Mouse (Mus musculus): ENCODE results near the gene Clrn2. TPM values are rescaled to one million over a fixed set of nuclear protein-coding genes. Genes with fewer than 3 reads are reported as not detected.

Gene Clrn2
- polyA plus RNA-seq, 1 experiment from 2014 or later, result not detected

- Histone ChIP-seq H3K9me3 (replicated peaks; ENCODE audit: low read length) (no peaks in the 10 kb centered on the region), H3K27ac (no peak overlapping the region), H3K27me3 (ENCODE audit: insufficient read depth, low read length) (no peaks in the 10 kb centered on the region), H3K9ac (ENCODE audit: low read depth, low read length) (no peak overlapping the region), H3K4me2 (ENCODE audit: low read length) (no peak overlapping the region), H3K36me3 (ENCODE audit: insufficient read depth, low read length) (no peaks in the 10 kb centered on the region), H3K4me3 (replicated peaks; ENCODE audit: low read depth, low read length) (no peak overlapping the region), H3K4me1 (replicated peaks; ENCODE audit: insufficient read depth, low read length) (no peaks in the 10 kb centered on the region)
- no peak for TF ChIP-seq CTCF (IDR thresholded peaks at IDR 0.05; ENCODE audit: low read depth)
- ATAC-seq (replicated peaks; ENCODE audit: low FRiP score, low read depth), result no peak
- DNase-seq (ENCODE audit: low spot score), result no peak
- 73% methylated on average over 5 of the region's 5 CpGs for WGBS
These were observed 22.2 kb downstream of the Clrn2 start for GRCm38 (mm10) chr5:45475771-45476170.

- Histone ChIP-seq H3K4me3 (replicated peaks; ENCODE audit: low read depth, low read length) (no peak overlapping the region), H3K27ac (no peak overlapping the region), H3K27me3 (ENCODE audit: insufficient read depth, low read length) (no peaks in the 10 kb centered on the region), H3K9ac (ENCODE audit: low read depth, low read length) (no peak overlapping the region), H3K4me1 (replicated peaks; ENCODE audit: insufficient read depth, low read length) (no peaks in the 10 kb centered on the region), H3K36me3 (ENCODE audit: insufficient read depth, low read length) (no peaks in the 10 kb centered on the region), H3K4me2 (ENCODE audit: low read length) (no peak overlapping the region), H3K9me3 (replicated peaks; ENCODE audit: low read length) (no peaks in the 10 kb centered on the region)
- DNase-seq (ENCODE audit: low spot score) (peak; percentile 18), ATAC-seq (replicated peaks; ENCODE audit: low FRiP score, low read depth) (no peak)
- TF ChIP-seq CTCF (IDR thresholded peaks at IDR 0.05; ENCODE audit: low read depth), result no peak
- 31% methylated on average over 6 of the region's 6 CpGs for WGBS
These were observed 22.7 kb downstream of the Clrn2 start for GRCm38 (mm10) chr5:45476288-45476687.

- Histone ChIP-seq H3K36me3 (ENCODE audit: insufficient read depth, low read length) (no peaks in the 10 kb centered on the region), H3K27ac (no peak overlapping the region), H3K27me3 (ENCODE audit: insufficient read depth, low read length) (no peaks in the 10 kb centered on the region), H3K4me1 (replicated peaks; ENCODE audit: insufficient read depth, low read length) (no peaks in the 10 kb centered on the region), H3K4me2 (ENCODE audit: low read length) (no peak overlapping the region), H3K4me3 (replicated peaks; ENCODE audit: low read depth, low read length) (no peak overlapping the region), H3K9me3 (replicated peaks; ENCODE audit: low read length) (no peaks in the 10 kb centered on the region), H3K9ac (ENCODE audit: low read depth, low read length) (no peak overlapping the region)
- DNase-seq (ENCODE audit: low spot score), result no peak
- no peak for ATAC-seq (replicated peaks; ENCODE audit: low FRiP score, low read depth)
- no peak for TF ChIP-seq CTCF (IDR thresholded peaks at IDR 0.05; ENCODE audit: low read depth)
- WGBS, result 75% methylated on average over 7 of the region's 7 CpGs
These were observed 24.1 kb downstream of the Clrn2 start for GRCm38 (mm10) chr5:45477601-45478000.

- Histone ChIP-seq H3K4me1 (replicated peaks; ENCODE audit: insufficient read depth, low read length) (no peaks in the 10 kb centered on the region), H3K9me3 (replicated peaks; ENCODE audit: low read length) (no peaks in the 10 kb centered on the region), H3K36me3 (ENCODE audit: insufficient read depth, low read length) (no peaks in the 10 kb centered on the region), H3K9ac (ENCODE audit: low read depth, low read length) (no peak overlapping the region), H3K4me3 (replicated peaks; ENCODE audit: low read depth, low read length) (no peak overlapping the region), H3K27ac (no peak overlapping the region), H3K27me3 (ENCODE audit: insufficient read depth, low read length) (no peaks in the 10 kb centered on the region), H3K4me2 (ENCODE audit: low read length) (no peak overlapping the region)
- no peak for TF ChIP-seq CTCF (IDR thresholded peaks at IDR 0.05; ENCODE audit: low read depth)
- 92% methylated on average over 1 of the region's 1 CpGs for WGBS
- ATAC-seq (replicated peaks; ENCODE audit: low FRiP score, low read depth), result no peak
- DNase-seq (ENCODE audit: low spot score), result no peak
These were observed 26.5 kb downstream of the Clrn2 start for GRCm38 (mm10) chr5:45480066-45480465.

GRCm38 (mm10) chr5:45481125-45481524 lies 27.6 kb downstream of the Clrn2 start:
- Histone ChIP-seq H3K4me2 (ENCODE audit: low read length) (no peak overlapping the region), H3K4me3 (replicated peaks; ENCODE audit: low read depth, low read length) (no peak overlapping the region), H3K36me3 (ENCODE audit: insufficient read depth, low read length) (no peaks in the 10 kb centered on the region), H3K9me3 (replicated peaks; ENCODE audit: low read length) (no peaks in the 10 kb centered on the region), H3K9ac (ENCODE audit: low read depth, low read length) (no peak overlapping the region), H3K4me1 (replicated peaks; ENCODE audit: insufficient read depth, low read length) (no peaks in the 10 kb centered on the region), H3K27me3 (ENCODE audit: insufficient read depth, low read length) (no peaks in the 10 kb centered on the region), H3K27ac (no peak overlapping the region)
- no peak for TF ChIP-seq CTCF (IDR thresholded peaks at IDR 0.05; ENCODE audit: low read depth)
- DNase-seq (ENCODE audit: low spot score) (no peak), ATAC-seq (replicated peaks; ENCODE audit: low FRiP score, low read depth) (no peak)
- 91% methylated on average over 2 of the region's 2 CpGs for WGBS

GRCm38 (mm10) chr5:45482607-45483006 lies 29.1 kb downstream of the Clrn2 start:
- Histone ChIP-seq H3K36me3 (ENCODE audit: insufficient read depth, low read length) (no peaks in the 10 kb centered on the region), H3K9ac (ENCODE audit: low read depth, low read length) (no peak overlapping the region), H3K27ac (no peak overlapping the region), H3K4me2 (ENCODE audit: low read length) (no peak overlapping the region), H3K27me3 (ENCODE audit: insufficient read depth, low read length) (no peaks in the 10 kb centered on the region), H3K9me3 (replicated peaks; ENCODE audit: low read length) (no peaks in the 10 kb centered on the region), H3K4me1 (replicated peaks; ENCODE audit: insufficient read depth, low read length) (no peaks in the 10 kb centered on the region), H3K4me3 (replicated peaks; ENCODE audit: low read depth, low read length) (no peak overlapping the region)
- no peak for DNase-seq (ENCODE audit: low spot score)
- WGBS, result 57% methylated on average over 3 of the region's 3 CpGs
- no peak for ATAC-seq (replicated peaks; ENCODE audit: low FRiP score, low read depth)
- no peak for TF ChIP-seq CTCF (IDR thresholded peaks at IDR 0.05; ENCODE audit: low read depth)

- ATAC-seq (replicated peaks; ENCODE audit: low FRiP score, low read depth) (no peak), DNase-seq (ENCODE audit: low spot score) (no peak)
- Histone ChIP-seq H3K4me2 (ENCODE audit: low read length) (no peak overlapping the region), H3K9ac (ENCODE audit: low read depth, low read length) (no peak overlapping the region), H3K4me1 (replicated peaks; ENCODE audit: insufficient read depth, low read length) (no peaks in the 10 kb centered on the region), H3K4me3 (replicated peaks; ENCODE audit: low read depth, low read length) (no peak overlapping the region), H3K36me3 (ENCODE audit: insufficient read depth, low read length) (no peaks in the 10 kb centered on the region), H3K27ac (no peak overlapping the region), H3K27me3 (ENCODE audit: insufficient read depth, low read length) (no peaks in the 10 kb centered on the region), H3K9me3 (replicated peaks; ENCODE audit: low read length) (no peaks in the 10 kb centered on the region)
- no peak for TF ChIP-seq CTCF (IDR thresholded peaks at IDR 0.05; ENCODE audit: low read depth)
- WGBS, result 74% methylated on average over 1 of the region's 1 CpGs
These were observed 30.1 kb downstream of the Clrn2 start for GRCm38 (mm10) chr5:45483654-45484053.
